Mouse (Mus musculus): ENCODE measurements around the gene Sipa1l2.
A peak's percentile ranks its signal among the peaks of the same experiment; 100 is the strongest.

Sipa1l2 gene

DNA sequence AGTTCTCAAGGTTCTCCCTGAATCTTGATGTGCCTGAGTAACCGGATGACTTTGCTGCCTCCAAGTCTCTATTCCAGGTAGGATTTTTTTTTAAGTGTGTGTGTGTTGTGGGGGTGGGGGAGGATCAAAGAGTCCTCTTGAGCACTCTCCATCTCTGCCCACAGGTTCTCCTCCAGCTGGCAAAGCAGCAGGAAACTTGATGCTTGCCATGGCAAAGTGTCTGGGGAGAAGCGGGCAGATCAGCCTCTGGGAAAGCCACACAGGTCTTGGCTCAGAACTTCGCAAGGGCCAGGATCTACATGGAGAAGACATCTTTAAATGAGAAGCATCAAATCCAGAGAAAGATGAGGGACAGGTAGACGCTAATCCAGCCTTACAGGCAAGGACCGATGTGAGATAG is 10.8 kb upstream of the Sipa1l2 start:
- DNase-seq (ENCODE audit: low spot score) = no peak

DNA sequence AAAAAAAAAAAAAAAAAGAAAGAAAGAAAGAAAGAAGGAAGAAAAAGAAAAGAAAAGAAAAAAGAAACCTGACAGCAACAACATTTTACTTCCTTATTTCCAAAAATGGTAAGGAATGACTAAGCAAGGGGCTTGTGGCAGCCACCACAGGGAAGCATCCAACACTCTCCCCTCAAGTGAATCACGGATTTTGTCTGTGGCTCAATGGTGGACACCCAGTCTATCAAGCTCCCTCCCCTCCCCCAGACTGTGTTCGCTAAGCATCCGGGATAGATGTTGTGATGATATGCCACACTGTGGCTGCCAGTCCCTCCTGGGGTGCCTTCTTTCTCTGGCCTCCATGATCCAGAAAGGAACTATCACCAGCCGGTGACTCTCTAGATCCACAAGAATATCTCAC is 6.5 kb upstream of the Sipa1l2 start:
- DNase-seq (ENCODE audit: low spot score) = no peak

- peak; percentile 83 for DNase-seq (ENCODE audit: low spot score)
Measured at GRCm38 (mm10) chr8:125574280-125574679, 4.7 kb upstream of the Sipa1l2 start.

DNA sequence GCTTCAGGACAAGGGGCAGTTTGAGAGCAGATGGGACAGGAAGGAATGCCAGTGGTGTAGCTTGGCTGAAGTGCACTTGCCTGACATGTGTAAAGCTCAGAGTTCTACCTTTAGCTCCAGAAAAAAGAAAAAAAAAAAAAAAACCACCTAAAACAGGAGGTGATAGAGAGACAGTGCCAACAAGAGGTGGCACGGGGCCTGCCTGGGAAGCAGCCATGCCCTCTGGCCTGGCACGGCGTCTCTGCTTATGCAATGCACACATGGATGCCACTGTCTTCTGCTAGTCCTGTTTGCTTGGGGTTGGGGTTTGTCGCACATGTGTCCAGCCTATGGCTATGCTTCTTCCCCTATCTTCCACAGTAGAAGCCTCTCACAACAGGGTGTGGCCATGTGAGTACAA is 2.6 kb upstream of the Sipa1l2 start:
- no peak for DNase-seq (ENCODE audit: low spot score)

DNA sequence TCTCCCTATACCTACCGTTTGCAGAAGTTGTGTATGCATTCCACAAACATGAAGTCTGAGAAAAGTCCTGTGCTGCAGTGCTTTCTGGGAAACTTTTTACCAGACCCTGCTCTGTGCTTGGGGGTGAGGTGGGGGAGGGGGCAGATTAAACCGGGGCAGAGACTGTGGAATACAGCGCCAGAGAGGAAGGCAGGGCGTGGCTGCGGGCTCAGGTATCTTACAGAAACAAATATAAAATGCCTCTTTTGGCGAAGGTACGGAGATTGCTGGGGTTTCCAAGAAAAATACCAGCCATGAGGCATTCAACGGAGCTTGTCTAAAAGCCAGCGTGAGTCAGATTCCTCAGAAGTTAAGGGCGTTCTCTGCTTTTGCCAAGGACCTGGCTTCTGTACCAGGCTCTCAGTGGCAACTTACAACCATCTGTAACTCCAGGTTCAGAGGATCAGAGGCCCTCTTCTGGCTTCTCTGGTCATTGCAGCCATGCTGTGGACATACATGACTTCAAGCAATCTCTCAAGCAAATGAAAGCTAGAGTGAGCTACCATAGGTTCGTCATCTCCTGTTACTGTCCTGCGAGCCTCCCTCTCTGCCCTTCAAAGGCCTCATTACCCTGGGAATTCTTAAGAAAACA is 1.3 kb upstream of the Sipa1l2 start:
- peak; percentile 57 for DNase-seq (ENCODE audit: low spot score)

GRCm38 (mm10) chr8:125570389-125570788 is 781 bp upstream of the Sipa1l2 start:
- DNase-seq (ENCODE audit: low spot score) = no peak

DNA sequence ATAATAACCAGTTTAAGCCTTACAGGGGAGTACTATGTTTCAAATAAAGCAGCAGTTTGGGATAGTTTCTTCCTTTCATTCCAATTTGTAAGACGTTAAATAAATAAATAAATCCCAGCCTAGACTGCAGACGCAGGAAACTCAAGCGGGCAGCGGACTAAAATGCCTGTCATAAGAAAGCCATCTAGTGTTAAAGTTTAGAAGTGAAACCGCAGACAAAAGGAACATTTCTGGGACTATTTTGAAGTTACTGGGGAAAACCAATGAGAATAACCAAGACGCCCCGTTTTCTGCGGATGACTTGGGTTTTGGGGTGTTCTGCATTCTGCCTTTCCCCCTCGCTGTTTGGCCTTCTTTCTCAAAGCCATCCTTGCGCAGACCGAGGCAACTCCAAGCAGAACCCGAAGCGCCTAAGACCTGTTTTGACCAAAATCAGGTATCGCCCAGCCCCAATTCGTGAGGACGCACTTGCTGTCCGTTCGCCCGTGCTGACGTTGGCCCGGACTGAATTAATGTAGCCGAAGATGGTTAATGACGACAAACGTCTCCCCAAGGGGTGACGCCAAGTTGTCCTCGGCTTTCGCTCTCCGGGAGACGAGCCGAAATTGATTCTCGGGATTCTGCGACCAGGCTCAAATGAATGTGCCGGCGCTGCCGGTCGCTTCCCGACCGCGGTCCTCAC is 616 bp downstream of the Sipa1l2 start:
- DNase-seq (ENCODE audit: low spot score) = peak; percentile 78

DNA sequence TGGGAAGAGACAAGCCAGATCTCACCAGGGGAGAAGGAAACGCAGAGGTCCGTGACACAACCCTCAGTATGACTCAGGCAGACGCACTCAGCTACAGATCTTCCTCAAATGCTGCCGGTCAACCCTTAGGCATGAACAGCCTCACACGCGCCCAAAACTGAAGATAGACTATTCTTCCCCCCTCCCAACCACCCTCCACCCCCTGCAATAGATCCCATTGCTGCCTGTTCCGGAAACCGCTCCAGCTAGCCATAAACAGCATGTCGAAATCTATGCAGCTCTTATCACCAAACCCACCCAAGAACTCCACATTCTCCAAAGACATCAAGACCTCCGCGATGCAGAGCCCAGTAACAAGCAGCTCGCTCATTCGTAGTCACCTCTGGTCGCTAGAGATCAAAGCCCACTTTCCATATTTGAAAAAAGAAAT is 1.2 kb downstream of the Sipa1l2 start:
- peak; percentile 21 for DNase-seq (ENCODE audit: low spot score)

GRCm38 (mm10) chr8:125567569-125567968 is 2.0 kb downstream of the Sipa1l2 start:
- peak; percentile 39 for DNase-seq (ENCODE audit: low spot score)

- no peak for DNase-seq (ENCODE audit: low spot score)
Measured at GRCm38 (mm10) chr8:125562878-125563277, 6.7 kb downstream of the Sipa1l2 start.

- no peak for DNase-seq (ENCODE audit: low spot score)
Measured at GRCm38 (mm10) chr8:125560825-125561490, 8.7 kb downstream of the Sipa1l2 start.

GRCm38 (mm10) chr8:125559066-125559653 is 10.4 kb downstream of the Sipa1l2 start:
- no peak for DNase-seq (ENCODE audit: low spot score)

- peak; percentile 77 for DNase-seq (ENCODE audit: low spot score)
Measured at GRCm38 (mm10) chr8:125558109-125559065, 11.2 kb downstream of the Sipa1l2 start.

GRCm38 (mm10) chr8:125557391-125558108 is 12.1 kb downstream of the Sipa1l2 start:
- DNase-seq (ENCODE audit: low spot score) = no peak

DNA sequence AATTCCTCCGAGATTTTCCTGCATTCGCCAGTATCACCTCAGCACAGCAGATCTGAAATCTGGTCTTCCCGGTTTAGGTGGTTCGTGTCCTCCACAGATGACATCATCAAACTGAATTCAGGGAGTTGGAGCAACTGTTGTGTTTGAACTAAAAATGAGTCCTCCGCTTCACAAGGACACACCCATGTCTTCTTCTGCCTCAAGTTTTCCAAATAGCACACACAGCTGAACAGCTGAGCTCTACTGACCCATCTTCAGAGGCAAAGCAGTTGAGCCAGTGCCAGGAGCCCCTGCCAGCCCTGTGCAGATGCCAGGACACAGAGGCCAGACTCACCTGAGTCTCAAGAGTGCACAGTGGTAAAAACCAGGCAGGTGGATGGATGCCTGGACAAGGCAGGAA is 12.9 kb downstream of the Sipa1l2 start:
- no peak for DNase-seq (ENCODE audit: low spot score)

DNA sequence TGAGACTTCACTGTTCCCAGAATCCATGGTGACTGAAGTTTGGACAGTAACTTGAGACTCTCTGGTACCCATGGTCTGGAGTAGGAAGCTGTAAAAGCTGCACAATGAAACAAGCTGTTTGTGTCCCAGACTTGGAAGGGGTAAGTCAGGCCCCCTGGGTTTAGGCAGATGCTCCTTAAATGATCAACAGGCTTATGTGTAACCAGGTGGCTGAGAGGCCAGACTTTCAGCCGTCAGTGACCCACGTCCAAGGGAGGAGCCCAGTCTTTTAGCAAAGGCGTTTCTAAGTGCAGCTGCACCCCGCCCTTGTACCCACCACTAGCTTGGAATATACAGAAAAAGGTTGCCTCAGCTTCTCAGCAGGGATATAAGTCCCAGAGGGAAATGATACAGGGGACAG is 19.0 kb downstream of the Sipa1l2 start:
- no peak for DNase-seq (ENCODE audit: low spot score)

DNA sequence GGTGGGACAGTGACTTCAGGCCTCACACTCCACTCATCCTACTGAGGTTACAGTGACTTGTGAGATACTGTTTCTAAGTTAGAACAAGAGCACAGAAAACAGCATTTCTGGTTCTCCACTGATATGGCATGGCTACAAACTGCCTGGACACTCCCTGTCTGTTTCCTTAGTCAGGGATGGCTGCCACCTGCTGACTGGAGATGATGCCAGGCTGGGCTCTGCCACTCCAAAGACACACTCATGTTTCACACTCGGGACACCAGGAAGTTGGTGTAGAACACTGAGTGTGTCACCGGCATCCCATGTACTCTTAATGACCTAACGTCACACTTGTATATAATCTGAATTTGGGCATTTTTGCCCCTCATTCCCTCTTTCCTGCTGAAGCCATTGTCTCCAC is 22.3 kb downstream of the Sipa1l2 start:
- no peak for DNase-seq (ENCODE audit: low spot score)

DNA sequence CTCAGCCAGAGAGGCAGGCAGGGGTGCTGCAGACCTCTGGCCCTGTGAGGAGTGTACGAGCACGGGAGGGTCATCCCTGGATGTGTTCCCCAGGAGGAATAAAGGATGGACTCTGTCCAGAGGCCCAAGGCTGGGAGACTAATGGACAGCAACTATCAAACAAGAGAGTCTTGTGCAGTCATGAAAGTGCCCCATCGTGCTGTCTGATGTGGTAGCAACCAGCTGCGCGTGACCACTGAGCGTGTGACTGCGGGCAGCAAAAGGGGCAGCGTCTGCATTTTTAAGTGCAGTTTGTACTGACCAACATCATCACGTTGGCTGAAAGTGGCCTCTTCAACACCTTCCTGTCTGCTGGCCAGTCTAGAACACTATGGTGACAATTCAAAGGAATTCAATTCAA is 23.7 kb downstream of the Sipa1l2 start:
- DNase-seq (ENCODE audit: low spot score) = no peak

GRCm38 (mm10) chr8:125542893-125543613 is 26.6 kb downstream of the Sipa1l2 start:
- no peak for DNase-seq (ENCODE audit: low spot score)
